Mouse (Mus musculus): ENCODE data around the gene Polg2. TPM values are rescaled to one million over a fixed set of nuclear protein-coding genes. Genes with fewer than 3 reads are reported as not detected.

Polg2 gene
- polyA plus RNA-seq, 1 experiment from 2014 or later = 9.1 TPM

DNA sequence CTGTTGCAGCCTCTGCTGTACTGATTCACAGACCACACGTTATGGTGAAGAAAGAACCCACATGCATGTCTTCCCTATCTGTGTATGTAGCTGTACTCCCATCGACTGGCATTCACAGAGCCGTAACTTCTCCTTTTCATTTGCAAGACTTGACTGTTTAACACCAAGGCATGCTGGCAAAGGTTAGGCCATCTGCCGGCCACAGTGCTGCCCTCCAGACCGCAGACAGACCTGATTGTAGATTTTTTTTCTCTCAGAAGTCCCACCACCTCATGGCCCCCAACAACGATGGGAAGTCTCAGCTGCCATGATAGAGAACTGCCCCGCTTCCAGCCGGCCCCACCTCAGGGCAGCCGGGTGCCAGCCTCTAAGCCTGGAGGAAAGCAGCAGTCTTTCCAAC lies 40.3 kb upstream of the Polg2 start:
- ATAC-seq = no peak
- H3K4me1 ChIP-seq (ENCODE audit: control insufficient read depth, insufficient read depth, low read depth, low read length) = peaks cover 10% of the 10 kb centered on the region
- H3K4me2 ChIP-seq (ENCODE audit: low read length) = no peak overlapping the region
- H3K27ac ChIP-seq (ENCODE audit: low read depth, low read length) = peak overlapping the region; percentile 32; the same call in 1 of the 2 replicates
- H3K4me3 ChIP-seq (ENCODE audit: low read length) = no peak overlapping the region
- H3K9me3 ChIP-seq (ENCODE audit: control insufficient read depth, low read length) = no peaks in the 10 kb centered on the region
- no peaks in the 10 kb centered on the region for H3K27me3 ChIP-seq (replicated peaks; ENCODE audit: control insufficient read depth, insufficient read depth, low read length)
- H3K36me3 ChIP-seq (ENCODE audit: control insufficient read depth, insufficient read depth, low read length) = peaks cover 27% of the 10 kb centered on the region
- H3K9ac ChIP-seq (ENCODE audit: low read depth, low read length) = no peak overlapping the region
- WGBS = 84% methylated on average over 9 of the region's 9 CpGs

DNA sequence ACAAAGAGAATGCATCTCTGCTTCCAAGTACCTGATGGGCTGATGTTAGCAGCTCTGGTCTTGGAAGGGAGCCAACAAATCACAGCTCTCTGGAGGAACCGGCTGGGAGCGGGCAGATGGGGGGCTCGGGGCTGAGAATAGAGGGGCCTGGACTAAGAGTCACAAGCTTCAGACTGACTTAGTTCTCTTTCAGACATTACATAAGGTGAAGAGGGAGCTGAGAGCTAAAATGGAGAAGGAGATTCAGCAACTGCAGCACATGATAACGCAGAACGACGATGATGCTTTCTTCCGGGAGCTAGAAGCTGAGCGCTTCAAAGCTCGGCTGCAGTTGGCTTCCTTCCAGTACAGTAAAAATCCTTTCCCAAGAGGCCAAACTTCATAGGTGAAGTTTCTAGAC lies 39.0 kb upstream of the Polg2 start:
- Histone ChIP-seq H3K9ac (ENCODE audit: low read depth, low read length) (no peak overlapping the region), H3K27me3 (replicated peaks; ENCODE audit: control insufficient read depth, insufficient read depth, low read length) (no peaks in the 10 kb centered on the region), H3K9me3 (ENCODE audit: control insufficient read depth, low read length) (no peaks in the 10 kb centered on the region), H3K4me1 (ENCODE audit: control insufficient read depth, insufficient read depth, low read depth, low read length) (peaks cover 10% of the 10 kb centered on the region), H3K36me3 (ENCODE audit: control insufficient read depth, insufficient read depth, low read length) (peaks cover 34% of the 10 kb centered on the region), H3K4me3 (ENCODE audit: low read length) (no peak overlapping the region), H3K4me2 (ENCODE audit: low read length) (no peak overlapping the region), H3K27ac (ENCODE audit: low read depth, low read length) (peak overlapping the region; percentile 0)
- 27% methylated on average over 9 of the region's 9 CpGs for WGBS
- peak; percentile 74; the same call in 1 of the 2 replicates for ATAC-seq

DNA sequence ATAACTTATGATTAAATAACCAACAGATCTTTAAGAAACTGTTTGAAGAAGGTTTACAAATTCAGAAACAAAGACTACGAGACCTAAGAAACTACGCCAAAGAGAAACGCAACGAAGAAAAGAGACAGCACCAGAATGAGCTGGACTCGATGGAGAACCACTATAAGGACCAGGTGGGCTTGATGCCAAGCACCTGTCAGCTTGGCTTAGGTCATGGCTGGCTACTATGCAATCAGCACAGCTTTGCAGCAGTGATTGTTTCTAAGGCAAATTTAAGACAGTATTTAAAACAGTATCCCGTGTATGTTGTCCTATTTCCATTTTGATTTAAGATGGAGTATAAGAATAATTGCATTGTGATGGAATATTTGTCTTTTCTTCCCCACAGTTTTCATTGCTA lies 38.5 kb upstream of the Polg2 start:
- H3K27me3 ChIP-seq (replicated peaks; ENCODE audit: control insufficient read depth, insufficient read depth, low read length) = no peaks in the 10 kb centered on the region
- 66% methylated on average over 6 of the region's 6 CpGs for WGBS
- peak overlapping the region; percentile 0 for H3K27ac ChIP-seq (ENCODE audit: low read depth, low read length)
- ATAC-seq = no peak
- H3K9ac ChIP-seq (ENCODE audit: low read depth, low read length) = no peak overlapping the region
- peaks cover 10% of the 10 kb centered on the region for H3K4me1 ChIP-seq (ENCODE audit: control insufficient read depth, insufficient read depth, low read depth, low read length)
- H3K9me3 ChIP-seq (ENCODE audit: control insufficient read depth, low read length) = no peaks in the 10 kb centered on the region
- H3K4me3 ChIP-seq (ENCODE audit: low read length) = no peak overlapping the region
- peaks cover 35% of the 10 kb centered on the region for H3K36me3 ChIP-seq (ENCODE audit: control insufficient read depth, insufficient read depth, low read length)
- H3K4me2 ChIP-seq (ENCODE audit: low read length) = no peak overlapping the region

DNA sequence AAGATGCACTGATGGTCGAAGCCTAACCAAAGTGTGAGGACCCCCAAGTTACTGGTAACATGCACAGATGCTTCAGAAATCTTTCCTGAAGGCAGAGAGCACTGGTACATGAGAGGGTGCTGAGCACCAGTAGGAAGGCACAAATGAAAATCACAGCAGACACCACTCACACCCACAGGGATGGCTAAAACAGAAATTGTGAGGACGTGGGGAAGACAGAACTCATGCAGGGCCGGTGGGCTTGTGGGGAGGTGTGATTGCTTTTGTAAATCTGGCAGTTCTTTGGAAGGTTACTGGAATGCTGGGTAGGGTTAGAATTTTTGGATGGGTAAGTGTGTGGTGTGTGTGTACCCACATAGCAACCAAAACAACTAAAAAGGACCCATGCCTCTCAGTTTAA lies 37.8 kb upstream of the Polg2 start:
- Histone ChIP-seq H3K4me2 (ENCODE audit: low read length) (no peak overlapping the region), H3K27me3 (replicated peaks; ENCODE audit: control insufficient read depth, insufficient read depth, low read length) (no peaks in the 10 kb centered on the region), H3K36me3 (ENCODE audit: control insufficient read depth, insufficient read depth, low read length) (peaks cover 33% of the 10 kb centered on the region), H3K4me1 (ENCODE audit: control insufficient read depth, insufficient read depth, low read depth, low read length) (peaks cover 10% of the 10 kb centered on the region), H3K9me3 (ENCODE audit: control insufficient read depth, low read length) (no peaks in the 10 kb centered on the region), H3K27ac (ENCODE audit: low read depth, low read length) (peak overlapping the region; percentile 29; the same call in 1 of the 2 replicates), H3K4me3 (ENCODE audit: low read length) (no peak overlapping the region), H3K9ac (ENCODE audit: low read depth, low read length) (no peak overlapping the region)
- no peak for ATAC-seq
- WGBS = 64% methylated on average over 3 of the region's 3 CpGs

DNA sequence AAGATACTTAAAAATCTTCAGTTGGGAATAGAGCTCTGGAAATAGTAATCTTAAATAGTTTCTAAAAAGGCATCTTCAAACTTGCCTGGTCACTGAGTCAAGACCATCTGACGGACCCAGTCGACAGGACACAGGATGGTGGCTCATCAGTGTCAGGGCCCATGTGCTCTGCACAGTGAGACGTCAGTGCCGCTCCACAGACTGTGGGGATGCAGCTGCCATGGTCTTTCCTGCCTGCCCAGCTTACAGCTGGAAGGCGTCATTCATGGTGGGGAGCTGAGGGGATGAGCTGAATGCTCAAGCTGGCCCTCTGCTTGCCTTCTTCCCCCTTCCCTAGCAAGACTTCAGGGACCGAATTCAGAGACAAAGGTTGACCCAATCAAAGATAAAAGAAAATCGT lies 37.0 kb upstream of the Polg2 start:
- ATAC-seq = no peak
- no peaks in the 10 kb centered on the region for H3K27me3 ChIP-seq (replicated peaks; ENCODE audit: control insufficient read depth, insufficient read depth, low read length)
- H3K4me2 ChIP-seq (ENCODE audit: low read length) = no peak overlapping the region
- no peaks in the 10 kb centered on the region for H3K9me3 ChIP-seq (ENCODE audit: control insufficient read depth, low read length)
- peaks cover 10% of the 10 kb centered on the region for H3K4me1 ChIP-seq (ENCODE audit: control insufficient read depth, insufficient read depth, low read depth, low read length)
- no peak overlapping the region for H3K4me3 ChIP-seq (ENCODE audit: low read length)
- no peak overlapping the region for H3K27ac ChIP-seq (ENCODE audit: low read depth, low read length)
- H3K36me3 ChIP-seq (ENCODE audit: control insufficient read depth, insufficient read depth, low read length) = peaks cover 32% of the 10 kb centered on the region
- WGBS = 81% methylated on average over 7 of the region's 7 CpGs
- no peak overlapping the region for H3K9ac ChIP-seq (ENCODE audit: low read depth, low read length)

DNA sequence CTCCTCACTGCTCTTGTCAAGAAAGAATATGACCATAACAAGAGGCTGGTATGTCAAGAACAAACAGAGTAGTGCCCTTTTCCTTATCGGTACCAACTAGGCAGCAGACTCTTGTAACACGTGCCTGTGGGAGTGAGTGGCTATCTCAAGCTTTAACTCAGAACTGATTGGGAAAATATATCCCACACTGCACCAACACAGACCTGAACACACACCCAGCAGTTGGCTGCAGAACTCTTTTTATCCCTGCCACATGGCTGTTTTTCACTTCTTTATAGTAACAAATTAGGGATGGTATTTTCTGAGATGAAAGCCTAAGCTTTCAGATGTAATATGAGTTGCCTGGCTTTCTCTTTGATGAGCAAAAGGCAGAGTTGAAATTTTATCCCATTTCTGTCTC lies 36.4 kb upstream of the Polg2 start:
- Histone ChIP-seq H3K36me3 (ENCODE audit: control insufficient read depth, insufficient read depth, low read length) (peaks cover 32% of the 10 kb centered on the region), H3K27me3 (replicated peaks; ENCODE audit: control insufficient read depth, insufficient read depth, low read length) (no peaks in the 10 kb centered on the region), H3K4me2 (ENCODE audit: low read length) (no peak overlapping the region), H3K9ac (ENCODE audit: low read depth, low read length) (no peak overlapping the region), H3K4me1 (ENCODE audit: control insufficient read depth, insufficient read depth, low read depth, low read length) (peaks cover 10% of the 10 kb centered on the region), H3K27ac (ENCODE audit: low read depth, low read length) (no peak overlapping the region), H3K4me3 (ENCODE audit: low read length) (no peak overlapping the region), H3K9me3 (ENCODE audit: control insufficient read depth, low read length) (no peaks in the 10 kb centered on the region)
- WGBS = 98% methylated on average over 2 of the region's 2 CpGs
- ATAC-seq = no peak

DNA sequence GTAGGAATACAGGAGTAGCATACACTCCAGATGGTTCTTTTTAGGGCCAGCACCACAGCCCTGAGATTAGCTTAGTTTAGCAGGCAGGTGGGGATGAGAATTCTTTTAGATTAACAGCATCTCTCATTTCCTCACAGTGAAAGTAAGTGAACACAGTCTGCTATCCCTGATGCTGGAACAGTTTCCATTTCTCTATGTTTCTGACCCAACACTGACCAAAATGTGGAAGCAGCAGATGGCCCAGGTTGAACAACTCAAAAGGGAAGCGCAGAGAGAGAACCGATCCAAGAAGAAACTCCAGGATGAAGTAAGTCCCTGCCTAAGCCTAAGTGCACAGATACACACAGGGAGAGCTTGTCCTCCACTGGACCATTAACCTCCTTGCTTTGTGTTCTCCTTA lies 36.0 kb upstream of the Polg2 start:
- no peak overlapping the region for H3K27ac ChIP-seq (ENCODE audit: low read depth, low read length)
- WGBS = 94% methylated on average over 2 of the region's 2 CpGs
- H3K27me3 ChIP-seq (replicated peaks; ENCODE audit: control insufficient read depth, insufficient read depth, low read length) = no peaks in the 10 kb centered on the region
- H3K4me3 ChIP-seq (ENCODE audit: low read length) = no peak overlapping the region
- H3K4me2 ChIP-seq (ENCODE audit: low read length) = no peak overlapping the region
- H3K9me3 ChIP-seq (ENCODE audit: control insufficient read depth, low read length) = no peaks in the 10 kb centered on the region
- H3K36me3 ChIP-seq (ENCODE audit: control insufficient read depth, insufficient read depth, low read length) = peaks cover 32% of the 10 kb centered on the region
- ATAC-seq = no peak
- peaks cover 10% of the 10 kb centered on the region for H3K4me1 ChIP-seq (ENCODE audit: control insufficient read depth, insufficient read depth, low read depth, low read length)
- no peak overlapping the region for H3K9ac ChIP-seq (ENCODE audit: low read depth, low read length)

DNA sequence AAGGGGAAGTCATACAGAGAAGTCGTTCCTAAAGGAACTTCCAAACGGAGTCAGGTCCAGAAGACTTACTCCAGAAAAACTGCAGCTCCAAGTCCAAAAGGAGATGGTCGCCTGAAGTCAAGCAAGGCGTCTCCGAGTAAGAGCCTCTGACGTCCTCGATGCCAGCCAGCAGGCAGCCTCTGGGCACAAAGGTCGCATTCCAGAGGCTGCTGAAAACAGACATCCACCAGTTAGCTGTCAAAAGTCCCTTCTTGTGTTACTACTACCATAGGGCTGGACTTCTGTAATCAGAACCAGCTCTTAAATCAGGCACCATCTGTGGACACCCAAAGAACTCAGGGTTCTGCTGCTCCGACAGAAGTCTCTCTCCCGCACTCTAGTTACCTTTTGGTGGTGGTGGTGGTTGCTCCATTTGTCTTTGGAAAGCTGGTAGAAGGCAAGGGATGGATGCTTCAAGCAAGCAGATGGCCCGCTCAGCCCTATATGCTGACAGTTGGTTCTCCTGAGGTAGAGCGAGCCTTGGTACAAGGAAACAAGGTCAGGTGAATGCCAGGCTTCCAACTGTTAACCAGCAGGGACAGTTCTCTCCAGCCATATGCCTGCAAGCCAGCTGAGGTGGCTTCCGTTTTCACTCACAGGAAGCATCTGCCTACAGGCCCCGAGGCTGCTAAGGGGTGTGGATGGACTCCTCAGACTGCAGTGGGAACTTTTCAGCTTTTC lies 35.4 kb upstream of the Polg2 start:
- Histone ChIP-seq H3K27ac (ENCODE audit: low read depth, low read length) (no peak overlapping the region), H3K4me2 (ENCODE audit: low read length) (no peak overlapping the region), H3K9ac (ENCODE audit: low read depth, low read length) (no peak overlapping the region), H3K36me3 (ENCODE audit: control insufficient read depth, insufficient read depth, low read length) (peaks cover 29% of the 10 kb centered on the region), H3K9me3 (ENCODE audit: control insufficient read depth, low read length) (no peaks in the 10 kb centered on the region), H3K4me3 (ENCODE audit: low read length) (no peak overlapping the region), H3K4me1 (ENCODE audit: control insufficient read depth, insufficient read depth, low read depth, low read length) (peaks cover 10% of the 10 kb centered on the region), H3K27me3 (replicated peaks; ENCODE audit: control insufficient read depth, insufficient read depth, low read length) (no peaks in the 10 kb centered on the region)
- no peak for ATAC-seq
- WGBS = 76% methylated on average over 14 of the region's 14 CpGs

DNA sequence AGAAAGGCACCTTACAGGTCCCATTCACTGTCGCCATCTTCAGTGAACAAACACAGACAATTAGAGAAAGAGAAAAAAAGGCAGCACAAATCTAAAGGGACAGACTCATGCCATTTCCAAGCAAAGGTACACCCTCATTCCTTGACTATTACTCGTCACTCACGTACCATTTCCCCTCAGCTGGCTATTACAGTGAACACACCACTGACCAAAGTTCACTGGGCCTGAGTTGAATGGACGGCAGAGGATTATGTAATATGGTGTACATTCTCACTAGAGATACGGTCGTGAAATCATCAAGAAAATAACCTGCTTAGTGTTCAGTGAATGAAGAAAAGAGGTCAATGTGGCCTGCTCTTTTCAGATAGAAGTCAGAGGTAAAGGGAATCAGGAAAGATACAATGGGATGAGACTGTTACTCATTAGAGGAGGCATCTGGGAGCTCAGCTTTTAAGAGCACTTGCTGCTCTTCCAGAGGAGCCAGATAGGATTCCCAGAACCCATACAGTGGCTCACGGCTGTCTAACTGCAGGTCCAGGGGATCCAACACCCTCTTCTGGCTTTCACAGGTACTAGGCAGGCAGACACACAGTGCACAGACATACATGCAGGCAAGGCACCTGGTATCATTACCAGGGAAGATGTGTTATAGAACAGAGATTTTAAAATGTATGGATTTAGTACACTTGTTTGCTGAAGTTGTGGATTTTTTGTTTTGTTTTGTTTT lies 33.2 kb upstream of the Polg2 start:
- Histone ChIP-seq H3K36me3 (ENCODE audit: control insufficient read depth, insufficient read depth, low read length) (peaks cover 21% of the 10 kb centered on the region; the same call in 1 of the 2 replicates), H3K4me1 (ENCODE audit: control insufficient read depth, insufficient read depth, low read depth, low read length) (no peaks in the 10 kb centered on the region; the same call in 1 of the 2 replicates), H3K9ac (ENCODE audit: low read depth, low read length) (no peak overlapping the region), H3K9me3 (ENCODE audit: control insufficient read depth, low read length) (no peaks in the 10 kb centered on the region), H3K27me3 (replicated peaks; ENCODE audit: control insufficient read depth, insufficient read depth, low read length) (no peaks in the 10 kb centered on the region), H3K4me2 (ENCODE audit: low read length) (no peak overlapping the region), H3K4me3 (ENCODE audit: low read length) (no peak overlapping the region), H3K27ac (ENCODE audit: low read depth, low read length) (no peak overlapping the region)
- no peak for ATAC-seq
- WGBS = 95% methylated on average over 7 of the region's 7 CpGs

Measured in hindbrain, embryonic 16.5 days (tissue).